ENCODE assay signal across 34 mouse cellular contexts in the genomic region with DNA sequence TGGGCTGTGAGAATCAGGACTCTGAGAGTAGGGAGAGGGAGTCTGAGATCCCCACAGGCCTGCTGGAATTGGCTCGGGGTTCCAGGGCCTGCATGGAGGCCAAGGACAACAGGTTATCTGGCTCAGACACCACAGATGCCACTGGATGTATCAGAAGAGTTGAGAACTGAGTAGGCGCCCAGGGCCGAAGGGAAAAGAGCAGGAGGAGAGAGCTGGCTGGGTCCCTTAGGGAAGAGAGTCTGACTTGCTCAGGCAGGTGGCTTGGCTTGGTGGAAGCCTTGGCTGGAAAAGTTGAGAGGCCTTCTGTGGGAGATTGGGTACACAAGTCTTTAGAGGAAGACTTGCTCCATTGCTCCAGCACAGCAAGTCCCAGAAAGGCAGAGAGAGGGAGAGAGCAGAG.
"Had no signal": no experiment of that assay in that cellular context is flagged by ENCODE, and none has a peak within 500 bp of the region (broad histone marks: within the 10 kb centered on the region; RNA-seq: fewer than 3 reads in every experiment).

No protein-coding gene starts in this region.

- H3K4me3 ChIP-seq: heart, embryonic 10.5 days; heart, embryonic 12.5 days; heart, embryonic 13.5 days; heart, embryonic 15.5 days; hindbrain, embryonic 10.5 days; hindbrain, embryonic 12.5 days; hindbrain, embryonic 13.5 days; hindbrain, embryonic 15.5 days; intestine, embryonic 15.5 days; kidney, embryonic 15.5 days; layer of hippocampus, adult 2 months; left cerebral cortex, adult 2 months had no signal

- H3K4me1 ChIP-seq: heart, embryonic 10.5 days; heart, embryonic 12.5 days; heart, embryonic 13.5 days; heart, embryonic 15.5 days; hindbrain, embryonic 10.5 days; hindbrain, embryonic 12.5 days; hindbrain, embryonic 13.5 days; hindbrain, embryonic 15.5 days; intestine, embryonic 15.5 days; kidney, embryonic 15.5 days had no signal

- ATAC-seq: hindbrain, embryonic 16.5 days; hindbrain, postnatal 0 days; inflammation-experienced regulatory T-cells, adult 6 months; intestine, embryonic 15.5 days; intestine, embryonic 16.5 days; intestine, postnatal 0 days had no signal

- H3K4me2 ChIP-seq: heart, embryonic 11.5 days; heart, embryonic 12.5 days; heart, embryonic 13.5 days; heart, embryonic 15.5 days; hindbrain, embryonic 12.5 days; hindbrain, embryonic 13.5 days; hindbrain, embryonic 14.5 days; hindbrain, embryonic 15.5 days; intestine, embryonic 15.5 days; kidney, embryonic 15.5 days had no signal

- H3K27me3 ChIP-seq: heart, embryonic 12.5 days; heart, embryonic 13.5 days; heart, embryonic 15.5 days; hindbrain, embryonic 12.5 days; hindbrain, embryonic 13.5 days; hindbrain, embryonic 15.5 days; intestine, embryonic 15.5 days; kidney, embryonic 15.5 days had no signal

- H3K9me3 ChIP-seq: heart, embryonic 10.5 days; heart, embryonic 12.5 days; heart, embryonic 13.5 days; heart, embryonic 15.5 days; hindbrain, embryonic 10.5 days; hindbrain, embryonic 12.5 days; hindbrain, embryonic 13.5 days; hindbrain, embryonic 15.5 days; intestine, embryonic 15.5 days; kidney, embryonic 15.5 days had no signal

- H3K27ac ChIP-seq: heart, embryonic 10.5 days; heart, embryonic 13.5 days; heart, embryonic 15.5 days; hindbrain, embryonic 10.5 days; hindbrain, embryonic 12.5 days; hindbrain, embryonic 13.5 days; hindbrain, embryonic 14.5 days; hindbrain, embryonic 15.5 days; hindbrain, postnatal 0 days; intestine, embryonic 15.5 days; kidney, embryonic 15.5 days; kidney, postnatal 0 days; layer of hippocampus, adult 2 months; left cerebral cortex, adult 2 months had no signal

- H3K36me3 ChIP-seq: heart, embryonic 10.5 days; heart, embryonic 12.5 days; heart, embryonic 13.5 days; heart, embryonic 15.5 days; hindbrain, embryonic 10.5 days; hindbrain, embryonic 12.5 days; hindbrain, embryonic 13.5 days; hindbrain, embryonic 15.5 days; intestine, embryonic 15.5 days; kidney, embryonic 15.5 days had no signal

- H3K9ac ChIP-seq: heart, embryonic 12.5 days; heart, embryonic 13.5 days; heart, embryonic 15.5 days; hindbrain, embryonic 12.5 days; hindbrain, embryonic 13.5 days; hindbrain, embryonic 14.5 days; hindbrain, embryonic 15.5 days; intestine, embryonic 15.5 days; kidney, embryonic 15.5 days had no signal

- DNase-seq: heart, postnatal 10 days; heart, postnatal 14 days; heart, postnatal 36 days; heart, postnatal 4 days; kidney, adult 11 months; kidney, adult 18-20 months; kidney, adult 2 months; kidney, adult 8-10 months; kidney, adult 9 months; kidney, postnatal 10 days; kidney, postnatal 14 days; kidney, postnatal 36 days; kidney, postnatal 4 days; layer of hippocampus, postnatal 36 days had no signal
